Mouse (Mus musculus) layer of hippocampus, postnatal 36 days (tissue): Measurements from ENCODE around the gene Olfr1381. TPM values are rescaled to one million over a fixed set of nuclear protein-coding genes. Genes with fewer than 3 reads are reported as not detected.
"Not testable (repeated sequence)": the region's sequence is repeated elsewhere in the genome, so short reads cannot be mapped to it uniquely, and the experiment has no call there.

ENCODE experiments used
- DNase-seq, 2 experiments: peaks; one replicate each; pipeline ENCODE4 v3.0.0; 2022
- total RNA-seq, 2 experiments: library from RNA; stranded (reverse); gene quantifications; 2 replicates each; pipeline ENCODE4 v1.2.3; 2021

Olfr1381 gene
- not detected for total RNA-seq

DNA sequence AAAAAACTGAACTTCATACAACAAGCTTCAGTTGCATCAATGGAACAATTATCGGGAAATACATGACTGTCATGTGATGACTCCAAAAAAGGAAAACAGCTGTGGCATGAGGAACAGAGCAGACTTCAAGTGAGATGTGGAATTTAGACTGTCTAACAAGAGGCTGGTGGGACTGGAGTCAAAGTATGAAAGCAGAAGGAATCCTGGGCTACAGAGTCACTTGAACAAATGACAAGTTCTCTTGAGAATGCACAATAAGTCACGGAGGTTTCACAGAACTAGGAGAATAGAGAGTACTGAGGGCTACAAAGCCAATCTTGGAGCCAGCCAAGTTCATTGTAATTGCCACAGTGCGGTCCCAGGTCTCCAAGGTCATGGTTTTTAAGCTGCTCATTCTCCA, at the start of gene Olfr1381:
TSS of gene Olfr1381 (plus strand) at position 301 of the 400 bp plus-strand sequence.
- not testable (repeated sequence) for DNase-seq

DNA sequence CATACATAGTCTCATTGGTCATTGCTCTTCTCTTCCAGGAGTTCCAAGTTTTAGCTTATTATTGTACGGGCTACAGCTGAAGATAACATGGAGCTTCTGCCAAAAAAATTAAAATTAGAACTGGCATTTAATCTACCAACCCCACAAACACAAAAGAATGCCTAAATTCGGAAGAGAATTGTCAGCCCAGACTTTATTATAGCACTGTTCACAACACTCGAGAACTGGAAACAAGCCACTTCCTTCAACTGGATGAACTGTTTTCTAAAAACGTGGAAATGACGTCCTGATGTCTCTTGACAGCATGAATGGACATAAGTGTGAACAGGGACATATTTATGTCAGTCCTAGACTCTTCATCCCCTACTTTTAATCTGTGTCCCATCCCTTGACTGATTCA, 25.2 kb upstream of the Olfr1381 start:
- DNase-seq = no peak

DNA sequence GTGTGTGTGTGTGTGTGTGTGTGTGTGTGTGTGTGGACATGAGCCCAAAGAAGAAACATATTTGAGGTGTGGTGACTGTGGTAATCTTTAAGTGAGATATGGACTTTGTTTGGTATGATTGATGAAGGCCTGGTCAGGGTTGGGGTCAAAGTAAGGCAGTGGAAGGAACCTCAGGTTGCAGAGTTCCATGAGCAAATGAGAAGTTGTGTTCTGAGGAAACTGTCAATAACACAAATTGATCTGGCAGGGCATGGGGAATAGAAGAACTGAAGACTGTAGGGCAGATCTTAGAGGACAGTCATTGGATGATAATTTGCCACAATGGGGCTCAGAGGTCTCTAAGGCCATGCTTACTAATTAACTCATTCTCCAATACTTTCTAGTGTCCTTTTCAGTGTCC, 23.9 kb upstream of the Olfr1381 start, which contains the start of gene Olfr1383:
TSS of gene Olfr1383 (plus strand) at position 301 of the 400 bp plus-strand sequence.
- no peak for DNase-seq

- no peak for DNase-seq
Observed at GRCm38 (mm10) chr11:49527947-49528346, 15.3 kb upstream of the Olfr1381 start, which contains the start of gene Olfr1382. TSS of gene Olfr1382 (plus strand) at chr11:49528247.

DNA sequence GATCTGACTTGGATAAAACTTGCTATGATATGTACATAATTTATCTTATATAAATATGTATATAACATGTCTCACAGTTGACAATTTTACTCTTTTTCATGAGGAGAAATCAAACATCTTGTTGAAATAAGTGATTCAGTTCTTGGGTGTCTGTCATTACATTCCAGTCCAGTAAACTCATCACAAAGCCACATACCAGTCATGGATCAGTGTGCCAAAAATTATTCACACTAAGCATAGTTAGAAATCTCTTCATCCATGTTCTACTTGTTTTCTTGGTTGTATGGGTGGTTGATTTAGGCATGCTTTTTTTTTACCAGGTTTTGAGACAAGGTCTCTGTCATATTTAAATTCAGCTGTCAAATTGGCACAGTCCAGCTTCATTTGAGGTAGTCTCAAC, 10.5 kb upstream of the Olfr1381 start:
- no peak for DNase-seq

DNA sequence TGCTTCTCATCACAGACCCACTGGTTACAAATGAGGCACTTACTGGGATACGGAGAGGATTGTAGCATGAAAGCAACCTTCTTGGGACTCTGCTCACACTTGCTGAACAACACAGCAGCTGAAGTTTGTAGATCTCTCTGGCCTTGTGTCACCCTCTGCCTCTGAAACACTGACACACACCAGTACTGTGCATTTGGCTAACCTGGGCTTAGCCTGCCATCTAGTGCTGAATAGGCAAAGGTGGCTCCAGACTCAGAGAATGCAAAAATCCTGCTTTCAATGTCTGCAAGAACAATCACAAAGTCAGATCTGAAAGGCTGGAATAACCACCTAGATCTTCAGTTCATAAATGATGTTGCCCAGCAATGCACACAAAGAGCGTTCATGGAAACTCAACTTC, 6.6 kb upstream of the Olfr1381 start:
- peak; percentile 4 to 22 for DNase-seq

GRCm38 (mm10) chr11:49554033-49554432, 10.8 kb downstream of the Olfr1381 start:
- DNase-seq = not testable (repeated sequence)

DNA sequence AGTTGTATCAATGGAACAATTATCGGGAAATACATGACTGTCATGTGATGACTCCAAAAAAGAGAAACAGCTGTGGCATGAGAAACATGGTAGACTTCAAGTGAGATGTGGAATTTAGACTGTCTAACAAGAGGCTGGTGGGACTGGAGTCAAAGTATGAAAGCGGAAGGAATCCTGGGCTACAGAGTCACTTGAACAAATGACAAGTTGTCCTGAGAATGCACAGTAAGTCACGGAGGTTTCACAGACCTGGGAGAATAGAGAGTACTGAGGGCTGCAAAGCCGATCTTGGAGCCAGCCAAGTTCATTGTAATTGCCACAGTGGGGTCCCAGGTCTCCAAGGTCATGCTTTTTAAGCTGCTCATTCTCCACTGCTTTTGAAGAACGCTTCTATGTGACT, 13.3 kb downstream of the Olfr1381 start, which contains the start of gene Olfr1380:
TSS of gene Olfr1380 (plus strand) at position 301 of the 400 bp plus-strand sequence.
- DNase-seq = not testable (repeated sequence)

DNA sequence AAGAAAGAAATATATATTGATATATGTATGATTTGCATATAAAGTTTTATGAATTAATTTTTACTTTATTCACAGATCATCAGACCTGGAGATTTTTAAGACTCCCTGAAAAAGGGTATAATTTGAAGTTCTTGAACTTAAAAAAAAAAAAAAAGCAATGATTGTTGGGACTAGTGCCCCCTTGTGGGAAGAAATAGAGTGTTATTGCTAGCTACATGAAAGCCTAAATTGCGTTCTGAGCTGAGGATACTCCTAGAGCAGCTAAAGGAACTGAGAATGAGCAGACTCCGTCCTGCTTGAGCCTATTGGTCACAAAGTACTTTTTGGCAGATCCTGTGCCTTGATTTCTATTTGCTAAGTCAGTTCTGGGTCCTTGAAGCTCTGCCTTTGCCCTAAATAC, 31.8 kb downstream of the Olfr1381 start:
- DNase-seq = not testable (repeated sequence)

DNA sequence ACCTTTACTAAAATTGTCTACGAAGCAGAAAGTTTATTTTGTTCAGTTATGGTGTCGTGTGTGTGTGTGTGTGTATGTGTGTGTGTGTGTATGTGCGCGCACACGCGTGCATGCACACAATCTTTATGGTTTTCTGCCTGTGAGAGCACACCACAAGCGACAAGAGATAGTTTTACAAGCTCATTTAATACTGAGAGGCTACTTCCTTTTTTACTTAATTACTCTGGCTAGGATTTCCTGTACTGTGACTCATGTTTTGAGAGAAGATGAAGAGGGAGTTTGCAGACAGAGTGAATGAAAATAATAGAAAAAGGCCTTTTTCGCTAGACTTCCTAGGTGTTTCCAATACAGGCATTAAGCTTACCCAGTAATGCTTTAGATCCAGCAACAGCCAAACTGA, 37.2 kb downstream of the Olfr1381 start:
- not testable (repeated sequence) for DNase-seq

- no peak for DNase-seq
Observed at GRCm38 (mm10) chr11:49590213-49590612, 47.0 kb downstream of the Olfr1381 start.

- not testable (repeated sequence) for DNase-seq
Observed at GRCm38 (mm10) chr11:49597149-49597548, 53.9 kb downstream of the Olfr1381 start.

Other genes with a start within 250 kb of the Olfr1381 start
- gene Olfr10, start 238.7 kb upstream of the Olfr1381 start, total RNA-seq = not detected
- gene Olfr1391, start 220.7 kb upstream of the Olfr1381 start, total RNA-seq = not detected
- gene Olfr1390, start 208.3 kb upstream of the Olfr1381 start, total RNA-seq = not detected
- not detected for gene Olfr1389, start 120.4 kb upstream of the Olfr1381 start, total RNA-seq
- under 1 TPM; 0.45 to 0.46 TPM for gene Olfr1388, start 106.8 kb upstream of the Olfr1381 start, total RNA-seq
- not detected for gene Olfr1387, start 88.1 kb upstream of the Olfr1381 start, total RNA-seq
- not detected for gene Olfr1386, start 78.4 kb upstream of the Olfr1381 start, total RNA-seq
- not detected for gene Olfr1385, start 54.4 kb upstream of the Olfr1381 start, total RNA-seq
- gene Olfr1384, start 36.7 kb upstream of the Olfr1381 start, total RNA-seq = not detected
- not detected for gene Olfr1383, start 23.8 kb upstream of the Olfr1381 start, total RNA-seq
- not detected for gene Olfr1382, start 15.2 kb upstream of the Olfr1381 start, total RNA-seq
- not detected for gene Olfr1380, start 13.4 kb downstream of the Olfr1381 start, total RNA-seq
- gene Flt4, start 65.8 kb downstream of the Olfr1381 start, total RNA-seq = 1 to 10 TPM; 1.8 to 2.4 TPM
- gene Scgb3a1, start 120.2 kb downstream of the Olfr1381 start, total RNA-seq = not detected
- 10 to 100 TPM; 49.4 to 55.8 TPM for gene Cnot6, start 169.3 kb downstream of the Olfr1381 start, total RNA-seq